Mouse (Mus musculus): ENCODE measurements around the gene Gemin5. TPM values are rescaled to one million over a fixed set of nuclear protein-coding genes. Genes with fewer than 3 reads are reported as not detected.

Gene Gemin5
- polyA plus RNA-seq, 1 experiment: 3.5 TPM

GRCm38 (mm10) chr11:58171459-58172091 lies 3.2 kb upstream of the Gemin5 start, which contains the start of gene Mrpl22:
Gene Mrpl22 (plus strand): TSS chr11:58171661.
- WGBS: under 1% methylated on average over 34 of the region's 34 CpGs
- no peak within 1 kb of the TSS for H3K27ac ChIP-seq (ENCODE audit: insufficient read depth, low read depth, low read length)
- peak within 1 kb of the TSS; percentile 74 for H3K4me3 ChIP-seq (ENCODE audit: low read depth, low read length)
- peaks cover 24% of the 10 kb centered on the region for H3K36me3 ChIP-seq (ENCODE audit: control insufficient read depth, insufficient read depth, low read length)
- no peak for TF ChIP-seq CTCF (IDR thresholded peaks at IDR 0.05; ENCODE audit: extremely low read depth, insufficient read length, insufficient replicate concordance, low read depth, low read length)
- TF ChIP-seq POLR2A (IDR thresholded peaks at IDR 0.05; ENCODE audit: low read depth, low read length): no peak; the same call in 1 of the 2 replicates
- H3K27me3 ChIP-seq (ENCODE audit: control insufficient read depth, insufficient read depth, low read length): no peaks in the 10 kb centered on the region
- H3K4me1 ChIP-seq (ENCODE audit: control insufficient read depth, insufficient read depth, insufficient read length, low read length): peaks cover 2% of the 10 kb centered on the region

DNA sequence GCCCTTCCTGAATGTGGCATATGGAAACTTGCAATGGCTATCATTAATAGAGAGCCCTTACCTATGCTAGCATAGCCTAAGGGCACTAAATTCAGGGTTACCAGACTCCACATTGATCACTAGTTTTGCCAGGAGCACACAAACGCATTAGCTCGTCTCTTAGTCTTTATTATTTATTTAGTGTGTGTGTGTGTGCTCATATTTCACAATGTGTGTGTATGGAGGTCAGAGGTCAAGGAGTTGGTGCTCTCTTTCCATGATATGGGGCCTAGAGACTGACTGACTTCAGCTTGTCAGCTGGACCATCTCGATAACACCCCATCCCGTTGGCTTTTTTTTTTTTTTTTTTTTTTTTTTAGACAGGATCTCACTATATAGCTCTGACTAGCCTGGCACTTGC lies 1.3 kb upstream of the Gemin5 start:
- WGBS: 63% methylated on average over 4 of the region's 4 CpGs
- peaks cover 9% of the 10 kb centered on the region; the same call in 1 of the 2 replicates for H3K36me3 ChIP-seq (ENCODE audit: control insufficient read depth, insufficient read depth, low read length)
- no peak overlapping the region for H3K4me3 ChIP-seq (ENCODE audit: low read depth, low read length)
- H3K27ac ChIP-seq (ENCODE audit: insufficient read depth, low read depth, low read length): no peak overlapping the region
- H3K27me3 ChIP-seq (ENCODE audit: control insufficient read depth, insufficient read depth, low read length): no peaks in the 10 kb centered on the region
- peaks cover 2% of the 10 kb centered on the region for H3K4me1 ChIP-seq (ENCODE audit: control insufficient read depth, insufficient read depth, insufficient read length, low read length)
- TF ChIP-seq POLR2A (IDR thresholded peaks at IDR 0.05; ENCODE audit: low read depth, low read length): no peak
- TF ChIP-seq CTCF (IDR thresholded peaks at IDR 0.05; ENCODE audit: extremely low read depth, insufficient read length, insufficient replicate concordance, low read depth, low read length): no peak

GRCm38 (mm10) chr11:58167822-58168166 lies 545 bp downstream of the Gemin5 start:
- TF ChIP-seq POLR2A (IDR thresholded peaks at IDR 0.05; ENCODE audit: low read depth, low read length) (no peak), CTCF (IDR thresholded peaks at IDR 0.05; ENCODE audit: extremely low read depth, insufficient read length, insufficient replicate concordance, low read depth, low read length) (no peak)
- WGBS: 0% methylated on average over 8 of the region's 8 CpGs
- peak overlapping the region; percentile 99 for H3K4me3 ChIP-seq (ENCODE audit: low read depth, low read length)
- no peak overlapping the region for H3K27ac ChIP-seq (ENCODE audit: insufficient read depth, low read depth, low read length)
- H3K27me3 ChIP-seq (ENCODE audit: control insufficient read depth, insufficient read depth, low read length): no peaks in the 10 kb centered on the region
- H3K36me3 ChIP-seq (ENCODE audit: control insufficient read depth, insufficient read depth, low read length): peaks cover 13% of the 10 kb centered on the region
- H3K4me1 ChIP-seq (ENCODE audit: control insufficient read depth, insufficient read depth, insufficient read length, low read length): peaks cover 2% of the 10 kb centered on the region; the same call in 1 of the 2 replicates

DNA sequence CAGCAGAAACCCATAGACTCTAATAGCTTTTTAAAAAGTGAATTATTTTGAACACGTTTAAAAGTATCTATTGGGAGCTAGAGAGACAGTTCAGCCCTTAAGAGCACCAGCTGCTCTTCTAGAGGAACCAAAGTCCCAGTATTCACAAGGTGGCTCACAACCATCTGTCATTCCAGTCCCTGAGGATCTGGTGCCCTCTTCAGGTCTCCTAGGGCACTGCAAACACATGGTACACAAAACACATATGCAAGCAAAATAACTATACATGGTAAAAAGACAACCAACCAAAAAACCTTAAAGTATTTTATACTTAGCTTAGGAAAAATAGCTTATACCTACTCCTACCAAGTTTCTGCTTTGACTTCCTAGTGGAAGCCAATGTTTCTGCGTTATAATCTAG lies 3.3 kb downstream of the Gemin5 start:
- 95% methylated on average over 2 of the region's 2 CpGs for WGBS

GRCm38 (mm10) chr11:58156871-58157270 lies 11.5 kb downstream of the Gemin5 start:
- Histone ChIP-seq H3K4me1 (ENCODE audit: control insufficient read depth, insufficient read depth, insufficient read length, low read length) (no peaks in the 10 kb centered on the region), H3K27ac (ENCODE audit: insufficient read depth, low read depth, low read length) (no peak overlapping the region), H3K27me3 (ENCODE audit: control insufficient read depth, insufficient read depth, low read length) (no peaks in the 10 kb centered on the region), H3K4me3 (ENCODE audit: low read depth, low read length) (no peak overlapping the region), H3K36me3 (ENCODE audit: control insufficient read depth, insufficient read depth, low read length) (peaks cover 47% of the 10 kb centered on the region)
- no peak for TF ChIP-seq CTCF (IDR thresholded peaks at IDR 0.05; ENCODE audit: extremely low read depth, insufficient read length, insufficient replicate concordance, low read depth, low read length)
- TF ChIP-seq POLR2A (IDR thresholded peaks at IDR 0.05; ENCODE audit: low read depth, low read length): no peak
- 84% methylated on average over 3 of the region's 3 CpGs for WGBS

More for the DNA sequence above, 3.3 kb downstream of the Gemin5 start:
- H3K4me3 ChIP-seq (ENCODE audit: low read depth, low read length): no peak overlapping the region
- H3K4me1 ChIP-seq (ENCODE audit: control insufficient read depth, insufficient read depth, insufficient read length, low read length): no peaks in the 10 kb centered on the region; the same call in 1 of the 2 replicates
- TF ChIP-seq CTCF (IDR thresholded peaks at IDR 0.05; ENCODE audit: extremely low read depth, insufficient read length, insufficient replicate concordance, low read depth, low read length) (no peak), POLR2A (IDR thresholded peaks at IDR 0.05; ENCODE audit: low read depth, low read length) (no peak)
- no peaks in the 10 kb centered on the region for H3K27me3 ChIP-seq (ENCODE audit: control insufficient read depth, insufficient read depth, low read length)
- H3K36me3 ChIP-seq (ENCODE audit: control insufficient read depth, insufficient read depth, low read length): peaks cover 26% of the 10 kb centered on the region
- no peak overlapping the region for H3K27ac ChIP-seq (ENCODE audit: insufficient read depth, low read depth, low read length)

- Histone ChIP-seq H3K36me3 (ENCODE audit: control insufficient read depth, insufficient read depth, low read length) (peaks cover 47% of the 10 kb centered on the region), H3K27me3 (ENCODE audit: control insufficient read depth, insufficient read depth, low read length) (no peaks in the 10 kb centered on the region), H3K4me3 (ENCODE audit: low read depth, low read length) (no peak overlapping the region), H3K27ac (ENCODE audit: insufficient read depth, low read depth, low read length) (no peak overlapping the region), H3K4me1 (ENCODE audit: control insufficient read depth, insufficient read depth, insufficient read length, low read length) (no peaks in the 10 kb centered on the region)
- TF ChIP-seq CTCF (IDR thresholded peaks at IDR 0.05; ENCODE audit: extremely low read depth, insufficient read length, insufficient replicate concordance, low read depth, low read length) (no peak), POLR2A (IDR thresholded peaks at IDR 0.05; ENCODE audit: low read depth, low read length) (no peak)
- 74% methylated on average over 9 of the region's 9 CpGs for WGBS
Observed at GRCm38 (mm10) chr11:58155458-58155857, 12.9 kb downstream of the Gemin5 start.

DNA sequence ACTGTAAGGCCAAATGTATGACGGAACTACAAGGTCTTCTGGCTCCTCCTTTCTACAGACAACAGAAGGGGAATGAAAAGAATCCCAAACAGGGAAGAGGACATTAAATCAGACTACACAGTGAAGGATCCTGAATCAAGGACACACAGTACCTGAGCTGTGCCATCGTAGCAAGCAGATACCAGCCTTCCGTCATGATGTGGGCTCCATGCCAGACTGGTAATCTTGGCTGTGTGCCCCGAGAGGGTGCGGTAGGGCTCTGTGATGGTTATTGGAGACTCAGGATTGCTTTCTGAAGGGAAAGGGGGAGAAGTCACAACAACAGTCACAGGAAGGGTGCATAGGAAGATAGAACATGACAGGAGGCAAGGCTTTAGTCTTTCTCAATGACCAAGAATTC lies 22.1 kb downstream of the Gemin5 start:
- Histone ChIP-seq H3K36me3 (ENCODE audit: control insufficient read depth, insufficient read depth, low read length) (peaks cover 43% of the 10 kb centered on the region), H3K4me1 (ENCODE audit: control insufficient read depth, insufficient read depth, insufficient read length, low read length) (peaks cover 5% of the 10 kb centered on the region; the same call in 1 of the 2 replicates), H3K4me3 (ENCODE audit: low read depth, low read length) (no peak overlapping the region), H3K27me3 (ENCODE audit: control insufficient read depth, insufficient read depth, low read length) (no peaks in the 10 kb centered on the region), H3K27ac (ENCODE audit: insufficient read depth, low read depth, low read length) (no peak overlapping the region)
- TF ChIP-seq CTCF (IDR thresholded peaks at IDR 0.05; ENCODE audit: extremely low read depth, insufficient read length, insufficient replicate concordance, low read depth, low read length) (no peak), POLR2A (IDR thresholded peaks at IDR 0.05; ENCODE audit: low read depth, low read length) (no peak)
- WGBS: 45% methylated on average over 5 of the region's 5 CpGs

Measured in small intestine, adult 2 months (tissue).